Mouse (Mus musculus) adrenal gland, postnatal 4 days (tissue): ENCODE results near the gene Scn8a. TPM values are rescaled to one million over a fixed set of nuclear protein-coding genes. Genes with fewer than 3 reads are reported as not detected.

Source experiments
- DNase-seq, 2 experiments: peaks; one replicate each; pipeline ENCODE4 v3.0.0; 2021 to 2022; ENCODE audit warnings: low spot score in 2 of 2, mixed read lengths in 2 of 2
- total RNA-seq, 2 experiments: library from RNA; stranded (reverse); gene quantifications; 2 replicates each; pipeline ENCODE4 v1.2.3; 2021

Scn8a gene
- total RNA-seq, 2 experiments from 2014 or later = 10.9 to 13.6 TPM

GRCm38 (mm10) chr15:101039651-101040050, 170.0 kb downstream of the Scn8a start:
- no peak for DNase-seq

GRCm38 (mm10) chr15:101041966-101042365, 172.3 kb downstream of the Scn8a start:
- DNase-seq = no peak

- peak in 1 of 2 experiments; percentile 40 for DNase-seq
Observed at GRCm38 (mm10) chr15:101042613-101043012, 173.0 kb downstream of the Scn8a start.

- DNase-seq = no peak
Observed at GRCm38 (mm10) chr15:101044531-101044930, 174.9 kb downstream of the Scn8a start.

GRCm38 (mm10) chr15:101046039-101046526, 176.4 kb downstream of the Scn8a start:
- no peak for DNase-seq

GRCm38 (mm10) chr15:101046527-101047193, 177.0 kb downstream of the Scn8a start:
- no peak for DNase-seq

- DNase-seq = no peak
Observed at GRCm38 (mm10) chr15:101047194-101047555, 177.5 kb downstream of the Scn8a start, which contains the start of gene Gm47841. TSS of gene Gm47841 (minus strand) at chr15:101047397.

GRCm38 (mm10) chr15:101048338-101048896, 178.8 kb downstream of the Scn8a start:
- no peak for DNase-seq

- DNase-seq = no peak
Observed at GRCm38 (mm10) chr15:101051869-101052268, 182.2 kb downstream of the Scn8a start.

GRCm38 (mm10) chr15:101052560-101053501, 183.2 kb downstream of the Scn8a start:
- DNase-seq = no peak

GRCm38 (mm10) chr15:101053832-101054459, 184.3 kb downstream of the Scn8a start:
- DNase-seq = no peak

- DNase-seq = no peak
Observed at GRCm38 (mm10) chr15:101054541-101054940, 184.9 kb downstream of the Scn8a start.

- no peak for DNase-seq
Observed at GRCm38 (mm10) chr15:101056225-101056624, 186.6 kb downstream of the Scn8a start.

- DNase-seq = no peak
Observed at GRCm38 (mm10) chr15:101059570-101060279, 190.1 kb downstream of the Scn8a start.

- no peak for DNase-seq
Observed at GRCm38 (mm10) chr15:101060280-101060852, 190.7 kb downstream of the Scn8a start.

- DNase-seq = no peak
Observed at GRCm38 (mm10) chr15:101065069-101065468, 195.4 kb downstream of the Scn8a start.

- no peak for DNase-seq
Observed at GRCm38 (mm10) chr15:101066364-101066847, 196.7 kb downstream of the Scn8a start.

- DNase-seq = no peak
Observed at GRCm38 (mm10) chr15:101066920-101067696, 197.4 kb downstream of the Scn8a start.

GRCm38 (mm10) chr15:101068029-101068428, 198.4 kb downstream of the Scn8a start:
- DNase-seq = no peak
